Mouse (Mus musculus) urinary bladder, postnatal 36 days (tissue): ENCODE data around the gene Apobec3.
"Not testable (repeated sequence)": the region's sequence is repeated elsewhere in the genome, so short reads cannot be mapped to it uniquely, and the experiment has no call there.

Source experiments
- DNase-seq, 2 experiments: peaks; one replicate each; pipeline ENCODE4 v3.0.0; 2022; ENCODE audit warnings: low spot score in 2 of 2, mixed read lengths in 1 of 2

Apobec3 gene

GRCm38 (mm10) chr15:79895221-79896079 lies 4.0 kb downstream of the Apobec3 start:
- DNase-seq, result not testable (repeated sequence)

DNA sequence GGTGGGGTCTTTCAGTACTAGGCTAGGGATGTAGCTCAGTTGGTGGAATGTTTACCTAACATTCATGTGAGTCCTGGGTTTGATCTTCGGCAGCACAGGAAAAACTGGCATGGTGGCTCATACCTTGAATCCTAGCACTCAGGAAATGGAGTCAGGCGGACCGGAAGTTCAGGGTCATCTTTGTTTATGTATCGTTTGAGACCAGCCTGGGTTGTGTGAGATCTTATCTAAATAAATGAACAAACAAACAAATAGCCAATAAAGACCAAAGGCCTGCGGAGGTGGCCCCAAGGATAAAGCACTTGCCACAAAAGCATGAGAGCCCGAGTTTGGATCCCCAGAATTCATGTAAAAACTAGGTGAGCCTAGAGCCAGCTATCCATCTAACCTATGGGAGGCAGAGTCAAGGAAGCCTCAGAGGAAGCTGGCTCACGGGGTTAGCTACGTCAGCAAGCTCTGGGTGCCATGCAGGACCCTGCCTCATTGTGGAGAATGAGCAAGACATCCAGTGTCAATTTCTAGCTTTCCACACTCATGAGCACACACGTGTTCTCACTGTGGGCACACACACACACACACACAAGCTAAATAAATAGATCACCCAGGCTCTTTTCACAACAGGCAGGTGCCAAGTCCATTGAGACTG lies 4.7 kb downstream of the Apobec3 start:
- no peak for DNase-seq

GRCm38 (mm10) chr15:79898988-79899387 lies 7.5 kb downstream of the Apobec3 start:
- no peak for DNase-seq

- peak in 1 of 2 experiments; percentile 31 for DNase-seq
Measured at GRCm38 (mm10) chr15:79899828-79900510, 8.5 kb downstream of the Apobec3 start.

GRCm38 (mm10) chr15:79900751-79901150 lies 9.3 kb downstream of the Apobec3 start:
- DNase-seq, result no peak

GRCm38 (mm10) chr15:79901399-79901798 lies 9.9 kb downstream of the Apobec3 start:
- no peak for DNase-seq

DNA sequence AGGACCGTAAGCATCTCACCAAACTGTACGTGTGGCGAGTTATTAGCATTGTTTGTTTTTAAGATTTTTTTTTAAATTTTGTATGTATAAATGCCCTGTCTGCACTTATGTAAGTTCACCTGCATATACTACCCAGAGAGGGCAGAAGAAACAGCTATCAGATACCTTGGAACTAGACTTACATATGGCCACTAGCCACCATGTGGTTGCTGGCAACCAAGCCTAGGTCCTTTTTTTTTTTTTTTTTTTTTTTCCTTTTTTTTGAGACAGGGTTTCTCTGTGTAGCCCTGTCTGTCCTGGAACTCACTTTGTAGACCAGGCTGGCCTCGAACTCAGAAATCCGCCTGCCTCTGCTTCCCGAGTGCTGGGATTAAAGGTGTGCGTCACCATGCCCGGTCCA lies 11.6 kb downstream of the Apobec3 start:
- DNase-seq, result not testable (repeated sequence)

DNA sequence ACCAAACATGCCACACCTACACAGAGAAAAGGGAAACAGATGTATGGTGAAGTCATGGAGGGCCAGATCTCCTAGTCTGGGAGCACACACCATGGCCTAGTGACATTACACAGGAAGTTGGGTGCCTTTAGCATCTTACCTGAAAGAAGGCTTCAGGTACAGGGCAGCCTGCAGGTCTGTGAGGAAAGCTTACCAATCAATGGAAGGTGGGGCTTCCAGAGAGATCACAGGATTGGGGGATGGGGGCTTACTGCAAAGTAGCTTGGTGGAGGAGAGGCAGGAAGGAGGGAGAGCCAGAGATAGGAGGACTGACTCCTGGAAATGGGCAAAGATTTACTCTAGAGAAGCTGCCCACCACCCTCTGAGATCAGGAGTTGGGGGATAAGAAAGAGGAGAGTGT lies 12.5 kb downstream of the Apobec3 start:
- no peak for DNase-seq

GRCm38 (mm10) chr15:79904678-79905077 lies 13.2 kb downstream of the Apobec3 start:
- DNase-seq, result not testable (repeated sequence)

DNA sequence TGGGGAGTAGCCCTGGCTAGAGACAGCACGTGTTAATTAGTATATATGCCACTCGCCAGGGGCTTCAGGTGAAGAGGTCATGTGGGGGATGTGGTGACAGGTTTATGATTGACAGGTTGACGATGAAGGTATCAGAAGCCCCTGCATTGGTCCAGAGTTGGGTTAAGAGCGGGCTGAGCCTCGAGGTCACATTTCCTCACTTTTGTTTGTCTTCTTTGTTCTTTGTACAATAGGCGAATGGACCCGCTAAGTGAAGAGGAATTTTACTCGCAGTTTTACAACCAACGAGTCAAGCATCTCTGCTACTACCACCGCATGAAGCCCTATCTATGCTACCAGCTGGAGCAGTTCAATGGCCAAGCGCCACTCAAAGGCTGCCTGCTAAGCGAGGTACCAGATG lies 13.8 kb downstream of the Apobec3 start:
- no peak for DNase-seq

DNA sequence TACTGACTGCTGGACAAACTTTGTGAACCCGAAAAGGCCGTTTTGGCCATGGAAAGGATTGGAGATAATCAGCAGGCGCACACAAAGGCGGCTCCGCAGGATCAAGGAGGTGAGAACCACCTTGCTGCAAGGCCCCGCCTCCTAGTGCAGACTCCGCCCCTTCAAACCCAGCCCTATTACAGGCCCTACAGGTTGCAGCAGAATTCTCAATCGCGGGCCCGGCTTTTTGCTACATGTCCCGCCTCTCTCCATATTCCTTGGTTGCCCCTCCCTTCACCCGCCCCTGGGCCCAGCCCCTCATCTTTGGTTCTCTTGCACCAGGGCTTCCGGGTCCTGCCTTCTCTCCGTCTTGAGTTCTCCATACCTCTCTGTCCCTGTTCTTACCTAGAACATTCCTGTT lies 15.4 kb downstream of the Apobec3 start:
- DNase-seq, result no peak

- not testable (repeated sequence) for DNase-seq
Measured at GRCm38 (mm10) chr15:79909006-79909405, 17.5 kb downstream of the Apobec3 start.

DNA sequence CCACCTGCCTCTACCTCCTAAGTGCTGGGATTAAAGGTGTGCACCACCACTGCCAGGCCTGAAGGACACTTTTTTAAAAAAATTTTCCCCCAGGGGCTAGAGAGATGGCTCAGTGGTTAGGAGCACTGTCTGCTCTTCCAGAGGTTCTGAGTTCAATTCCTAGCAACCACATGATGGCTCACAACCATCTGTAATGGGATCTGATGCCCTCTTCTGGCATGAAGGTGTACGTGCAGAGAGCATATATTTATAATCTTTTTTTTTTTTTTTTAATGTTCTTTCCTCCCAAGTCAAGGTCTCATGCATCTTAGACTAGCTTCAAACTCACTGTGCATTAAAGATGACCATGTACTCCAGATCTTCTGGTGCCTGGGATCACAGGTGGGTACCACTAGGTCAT lies 19.4 kb downstream of the Apobec3 start:
- DNase-seq, result not testable (repeated sequence)

GRCm38 (mm10) chr15:79911339-79911738 lies 19.9 kb downstream of the Apobec3 start:
- no peak for DNase-seq

GRCm38 (mm10) chr15:79913761-79914346 lies 22.4 kb downstream of the Apobec3 start:
- DNase-seq, result no peak

- no peak for DNase-seq
Measured at GRCm38 (mm10) chr15:79914357-79914756, 22.9 kb downstream of the Apobec3 start.

GRCm38 (mm10) chr15:79916150-79916549 lies 24.7 kb downstream of the Apobec3 start:
- DNase-seq, result no peak

DNA sequence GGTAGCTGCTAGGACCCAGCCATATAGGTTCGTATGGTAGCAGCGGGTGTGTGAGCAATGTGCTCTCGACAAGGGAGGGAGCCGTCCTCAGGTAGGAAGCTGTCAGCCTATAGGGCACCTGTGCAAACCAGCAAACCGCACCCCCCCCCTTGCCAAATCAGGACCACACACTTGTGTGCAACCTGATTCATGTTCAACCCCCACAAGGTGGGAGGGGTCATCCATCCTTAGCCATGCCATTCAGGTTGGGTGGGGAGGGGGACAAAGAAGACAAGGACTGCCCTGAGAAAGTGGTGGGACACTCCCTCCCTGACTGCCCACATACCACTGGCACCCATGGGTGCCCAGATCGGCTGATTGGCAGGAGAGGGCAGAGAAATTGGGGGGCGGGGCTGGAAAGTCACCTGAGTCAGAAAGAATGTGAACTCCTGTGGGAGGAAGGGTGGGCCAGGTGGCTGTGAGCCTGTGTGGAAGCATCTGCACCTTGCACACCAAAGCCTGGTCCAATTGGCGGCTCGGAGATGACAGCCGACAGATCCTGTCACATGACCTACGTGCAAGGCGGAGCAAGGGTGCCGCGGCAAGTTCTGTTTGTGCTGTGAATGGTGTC lies 25.8 kb downstream of the Apobec3 start:
- DNase-seq, result no peak

DNA sequence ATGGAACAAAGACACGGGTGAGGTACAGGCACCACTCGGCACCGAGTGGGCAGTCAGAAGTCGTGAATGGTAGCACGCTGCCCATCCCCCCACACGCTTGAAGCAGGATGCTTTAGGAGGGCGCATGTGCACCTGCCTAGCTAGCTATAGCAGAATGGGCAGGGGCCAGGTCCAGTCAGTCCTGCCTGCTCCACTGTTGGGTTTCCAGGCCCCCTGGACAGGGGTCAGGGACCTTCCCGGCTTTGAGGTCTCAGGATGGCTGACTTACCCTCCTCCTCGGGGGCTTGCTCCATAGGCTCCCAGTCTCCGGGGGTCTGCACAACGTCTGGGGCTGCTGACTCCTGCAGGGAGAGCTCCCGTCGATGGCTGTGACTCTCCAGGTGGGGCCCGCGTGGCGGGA lies 27.0 kb downstream of the Apobec3 start:
- no peak for DNase-seq

- no peak for DNase-seq
Measured at GRCm38 (mm10) chr15:79919787-79920186, 28.3 kb downstream of the Apobec3 start.

DNA sequence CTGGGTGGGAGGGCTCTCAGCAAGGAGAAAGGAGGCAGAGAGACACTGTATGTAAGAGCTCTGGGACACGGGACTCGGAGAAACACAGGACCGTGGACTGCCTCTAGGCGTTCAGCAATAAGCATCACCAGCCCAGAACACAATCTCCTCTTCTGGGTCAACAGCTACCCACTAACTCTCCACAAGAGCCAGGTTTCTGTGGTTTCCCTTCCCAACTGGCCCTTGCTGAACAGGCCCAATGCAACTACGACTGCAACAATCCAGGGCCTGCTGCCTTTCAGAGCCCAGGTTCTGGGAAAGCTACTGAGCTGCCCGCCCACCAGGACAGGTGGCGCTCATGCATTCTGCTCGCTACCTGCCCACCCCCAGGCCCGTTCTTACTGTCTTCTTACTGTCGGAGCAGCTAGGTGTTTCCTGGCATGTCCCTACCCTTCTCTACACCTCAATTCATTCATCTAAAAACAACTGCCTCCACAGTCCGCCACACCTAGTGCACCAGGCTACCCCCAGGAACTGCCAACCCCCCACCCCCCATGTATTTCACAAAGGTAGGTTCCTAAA lies 35.5 kb downstream of the Apobec3 start:
- DNase-seq, result no peak
